Mouse (Mus musculus): ENCODE results near the gene Map3k11. TPM values are rescaled to one million over a fixed set of nuclear protein-coding genes. Genes with fewer than 3 reads are reported as not detected.

Gene Map3k11
- total RNA-seq, 2 experiments from 2014 or later = 8.3 to 10.9 TPM

DNA sequence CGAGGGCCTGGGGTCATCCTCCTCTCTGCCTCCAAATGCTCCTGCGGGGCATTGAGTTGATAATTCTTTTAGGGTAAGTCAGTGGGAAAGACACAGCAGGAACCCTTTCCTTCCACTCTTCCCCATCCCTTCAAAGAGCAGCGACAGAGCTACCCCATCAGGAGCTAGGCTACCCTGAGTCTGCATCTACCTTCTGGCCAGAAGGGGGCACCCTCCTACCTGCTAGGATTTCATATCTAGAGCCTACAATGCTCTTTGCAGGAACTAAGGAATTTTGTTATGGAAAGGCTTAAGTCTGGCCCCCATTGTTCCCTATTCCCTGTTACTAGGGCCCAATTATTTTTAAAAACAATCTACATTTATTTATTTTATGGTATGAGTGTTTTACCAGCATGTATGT, 22.7 kb downstream of the Map3k11 start:
- DNase-seq = no peak

DNA sequence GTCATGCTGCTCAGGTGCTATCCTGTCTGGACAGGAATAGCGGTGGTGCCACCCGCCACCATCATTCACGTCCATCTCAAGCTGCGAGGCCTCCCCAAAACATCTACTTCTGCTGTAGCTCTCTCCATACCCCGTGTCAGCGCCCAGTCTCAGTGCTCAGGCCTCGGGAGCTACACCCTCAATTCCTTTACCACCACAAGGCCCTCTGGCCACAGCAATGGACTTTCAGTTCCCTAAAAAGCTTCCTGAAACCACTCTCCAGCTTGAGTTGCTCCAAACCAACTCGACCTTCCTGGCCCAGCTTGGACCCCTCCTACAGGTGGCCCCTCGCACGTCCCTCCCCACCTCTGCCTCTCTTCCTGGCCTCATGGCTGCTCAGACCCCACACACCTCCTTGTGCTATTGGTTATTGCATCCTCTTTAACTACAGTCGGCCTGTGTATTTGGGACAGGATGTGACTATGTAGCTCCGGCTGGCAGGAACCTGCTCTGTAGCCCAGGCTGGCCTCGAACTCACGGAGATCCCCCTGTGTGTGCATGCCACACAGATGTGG, 23.4 kb downstream of the Map3k11 start:
- no peak for DNase-seq

DNA sequence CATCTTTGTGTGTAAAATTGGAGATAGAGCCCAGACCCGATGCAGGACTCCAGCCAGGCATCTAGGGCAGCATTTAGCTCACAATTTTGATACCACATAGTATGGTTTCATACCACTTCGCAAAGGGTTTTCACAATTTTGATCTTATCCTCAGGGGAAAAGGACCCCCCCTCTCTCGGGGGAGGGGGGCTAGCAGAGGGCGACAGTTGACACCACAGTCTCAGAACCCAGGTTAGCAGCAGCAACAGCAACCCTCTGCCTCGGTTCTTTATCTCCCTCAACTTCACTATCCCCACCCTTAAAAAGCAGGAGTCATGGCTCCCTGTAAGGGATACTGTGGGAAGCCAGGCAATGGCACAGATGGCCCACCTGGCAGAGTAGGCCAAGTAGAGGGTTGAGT, 24.7 kb downstream of the Map3k11 start:
- DNase-seq = no peak

DNA sequence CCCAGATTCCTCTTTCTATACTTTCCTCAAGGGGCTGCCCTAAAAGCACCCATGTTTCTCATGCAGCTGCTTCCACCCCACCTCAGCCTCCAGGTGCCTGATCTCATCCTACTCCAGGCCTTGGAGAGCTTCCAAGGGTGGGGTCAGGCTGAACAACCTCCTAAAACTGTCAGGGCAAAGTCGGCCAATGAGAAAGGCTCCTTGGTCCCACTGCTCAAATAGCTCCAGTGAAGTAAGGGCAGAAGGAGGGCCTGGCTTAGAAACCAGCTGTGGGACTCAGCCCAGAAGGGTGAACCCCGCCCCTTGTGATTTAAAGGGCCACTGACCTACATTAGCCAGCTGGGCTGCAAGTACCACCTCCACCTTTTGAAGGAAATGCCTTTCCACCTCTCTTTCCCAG, 25.2 kb downstream of the Map3k11 start:
- DNase-seq = peak; percentile 85

DNA sequence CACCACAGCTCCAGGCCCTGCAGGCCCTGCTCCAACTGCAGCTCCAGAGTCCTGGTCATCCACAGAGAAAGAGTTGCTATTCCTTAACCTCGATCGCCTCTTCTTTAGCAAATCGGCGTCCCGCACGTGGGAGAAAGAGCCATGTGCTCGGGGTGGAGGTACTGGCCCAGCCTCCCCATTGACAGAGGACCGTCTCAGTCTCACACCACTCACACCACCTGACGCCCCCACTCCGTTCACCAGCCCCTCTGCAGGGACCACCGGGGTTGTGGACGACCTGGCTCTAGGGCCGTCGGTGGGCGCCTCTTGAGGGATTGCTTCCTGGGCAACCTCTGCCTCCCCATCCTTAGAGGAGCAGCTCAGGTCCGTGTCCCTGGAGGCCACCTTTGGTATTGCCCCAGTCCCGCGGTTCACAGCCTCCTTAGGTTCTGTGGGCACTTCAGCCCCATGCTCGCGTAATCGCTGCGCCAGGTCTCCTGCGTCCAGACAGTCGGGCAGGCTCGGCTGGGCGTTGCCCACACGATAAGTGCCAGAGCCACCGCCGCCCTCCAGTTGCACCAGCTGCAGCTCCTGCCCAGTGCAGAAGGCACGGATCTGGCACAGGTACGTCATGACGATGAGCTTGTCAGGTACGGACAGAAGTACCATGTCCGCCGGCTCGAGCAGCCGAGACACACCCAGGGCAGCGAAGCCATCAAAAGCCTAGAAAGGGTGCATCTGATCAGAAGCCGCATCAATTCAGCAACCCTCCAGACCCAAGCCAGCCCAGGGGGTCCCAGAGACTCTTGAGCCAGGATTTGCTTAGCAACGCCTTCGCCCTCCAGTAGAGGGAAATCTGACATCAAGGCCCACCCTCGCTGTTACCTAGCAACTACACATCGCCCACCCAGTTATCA, 27.5 kb downstream of the Map3k11 start:
- DNase-seq = no peak

DNA sequence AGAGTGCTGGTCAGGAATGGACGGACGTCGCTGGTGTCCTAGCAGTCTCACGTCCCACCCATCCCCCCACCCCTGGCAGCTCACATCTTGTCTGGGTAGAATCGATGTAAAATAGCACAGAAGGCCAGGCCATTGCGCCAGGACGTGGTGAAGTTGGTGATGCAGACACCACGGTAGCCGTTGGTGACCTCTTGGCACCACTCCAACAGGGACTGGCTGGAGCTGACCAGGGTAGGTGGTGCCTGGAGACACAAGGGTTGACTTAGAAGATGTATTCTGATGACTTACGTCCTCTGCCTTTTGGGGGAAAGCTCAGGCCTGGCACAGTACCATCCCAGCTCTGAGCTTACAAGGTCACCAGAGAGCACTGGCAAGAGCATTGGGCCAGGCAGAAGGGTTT, 28.4 kb downstream of the Map3k11 start:
- no peak for DNase-seq

DNA sequence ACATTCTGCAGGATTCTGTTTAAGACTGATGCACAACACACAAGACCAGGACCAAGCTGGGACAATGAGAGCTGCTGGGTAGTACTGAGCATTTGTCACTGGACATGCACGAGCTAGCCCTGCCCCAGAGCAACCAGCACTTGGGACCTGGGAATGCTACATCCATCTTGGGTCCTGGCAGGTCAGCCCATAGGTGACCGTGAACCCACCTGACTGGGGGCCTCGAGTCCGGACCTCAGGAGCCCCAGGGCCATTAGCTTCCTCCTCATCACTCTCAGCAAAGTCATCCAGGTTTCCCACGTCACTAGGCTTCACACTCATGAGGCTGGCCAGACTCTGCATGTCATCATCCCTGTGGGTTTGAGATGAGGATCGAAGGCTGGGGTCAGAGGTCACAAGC, 32.7 kb downstream of the Map3k11 start:
- DNase-seq = no peak

DNA sequence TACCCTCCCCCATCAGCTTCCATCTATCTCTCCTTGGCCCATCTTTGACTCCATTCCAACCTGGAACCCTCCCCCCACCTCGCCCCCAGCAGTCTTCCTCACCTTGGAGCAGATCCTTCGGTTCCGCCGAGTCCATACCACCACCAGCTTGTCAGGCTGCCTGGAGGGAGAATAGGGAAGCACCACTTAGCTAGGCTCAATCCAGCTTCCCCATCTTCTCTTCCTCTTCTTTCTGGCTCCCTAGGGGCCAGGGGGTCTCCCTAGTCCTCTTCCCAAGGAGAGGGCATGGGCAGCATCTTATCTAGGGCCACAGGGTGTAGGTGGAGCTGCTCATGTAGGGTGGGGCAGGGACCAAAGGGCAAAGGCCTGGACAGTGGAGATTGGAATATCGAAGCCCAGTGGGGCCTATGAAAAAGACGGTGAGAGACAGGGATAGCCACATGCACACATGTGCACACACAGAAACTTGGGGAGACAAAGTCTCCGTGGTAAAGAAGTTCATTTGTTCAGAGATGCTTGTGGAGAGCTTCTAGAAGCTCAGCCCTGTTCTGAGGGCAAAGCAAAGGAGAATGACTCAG, 34.4 kb downstream of the Map3k11 start:
- DNase-seq = no peak

DNA sequence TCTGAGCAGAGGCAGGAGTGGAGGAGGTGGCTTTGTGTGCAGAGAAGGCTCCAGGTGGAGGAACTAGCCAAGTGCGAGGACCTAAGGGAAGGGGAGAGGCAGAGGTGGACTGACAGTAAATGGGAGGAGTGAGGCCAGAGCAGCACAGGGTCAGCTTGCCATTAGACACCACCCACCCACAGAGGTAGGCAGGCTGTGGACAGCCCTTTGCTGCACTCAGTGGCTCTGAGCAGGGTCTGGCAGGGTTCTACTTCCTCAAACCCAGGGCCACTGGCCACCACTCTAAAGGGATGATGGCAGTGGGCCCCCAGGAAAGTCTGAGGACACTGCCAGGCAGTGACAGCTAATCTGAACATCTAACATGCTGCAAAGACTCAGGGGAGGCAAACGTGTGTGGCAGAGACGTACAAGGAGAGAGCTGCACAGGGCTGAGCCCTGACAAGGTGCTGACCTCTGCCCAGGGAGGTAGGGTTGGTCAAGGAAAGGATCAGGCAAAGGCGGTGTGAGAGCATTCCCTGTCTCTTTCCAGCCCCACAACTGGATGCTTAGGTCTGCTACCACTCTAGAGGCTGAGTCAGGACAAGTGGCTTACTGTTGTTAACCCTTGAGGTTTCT, 35.5 kb downstream of the Map3k11 start:
- no peak for DNase-seq

DNA sequence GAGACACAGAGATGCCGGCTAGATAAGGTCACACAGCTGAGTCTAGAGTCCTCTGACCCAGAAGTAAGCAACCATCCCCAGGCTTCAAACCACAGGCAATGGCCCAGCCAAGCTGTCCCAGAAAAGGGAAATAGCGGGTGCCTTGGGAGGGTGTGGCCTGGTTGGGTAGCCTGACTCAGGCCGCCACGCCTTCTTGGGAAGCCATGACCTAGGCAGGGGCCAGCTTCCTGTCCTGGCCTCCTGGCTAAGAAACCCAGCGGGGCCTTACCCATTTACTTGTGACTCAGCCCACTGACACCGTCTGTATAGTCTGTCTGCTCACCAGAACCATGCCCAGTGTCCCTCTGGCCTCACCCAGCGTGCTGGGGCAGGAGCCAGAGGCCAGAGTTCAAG, 36.0 kb downstream of the Map3k11 start:
- peak; percentile 91 for DNase-seq

DNA sequence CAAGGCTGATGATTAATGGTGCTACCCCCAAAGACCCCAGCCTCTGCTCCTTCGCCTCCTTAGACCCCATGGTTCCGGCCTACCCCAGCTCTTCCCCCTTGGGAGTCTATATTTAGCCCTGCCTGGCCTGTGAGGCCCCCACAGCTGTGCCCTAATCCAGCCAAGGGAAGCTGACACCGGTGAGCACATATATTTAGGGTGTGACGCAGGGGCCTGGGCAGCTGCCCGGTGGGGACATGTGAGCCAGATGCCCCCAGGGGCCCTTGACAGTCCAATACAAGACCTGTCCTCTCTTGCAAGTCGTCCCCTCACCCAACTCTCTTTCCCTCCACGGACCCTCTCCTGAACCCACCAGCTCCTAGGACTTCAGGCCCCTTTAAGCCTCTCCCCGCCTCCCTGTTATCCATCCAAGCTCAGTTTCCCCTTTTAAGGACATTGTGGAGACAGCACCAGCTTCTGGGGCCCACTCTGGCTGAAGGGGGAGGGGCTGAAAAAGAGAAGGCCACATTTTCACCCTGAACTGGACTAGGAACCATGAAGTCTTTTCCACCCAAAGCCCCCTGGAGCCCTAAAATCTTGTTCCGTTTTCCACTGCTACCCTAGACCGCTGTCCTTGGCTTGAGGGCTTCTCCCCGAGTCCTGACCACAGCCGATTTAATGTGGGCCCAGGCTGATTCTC, 36.6 kb downstream of the Map3k11 start:
- DNase-seq = peak; percentile 89

DNA sequence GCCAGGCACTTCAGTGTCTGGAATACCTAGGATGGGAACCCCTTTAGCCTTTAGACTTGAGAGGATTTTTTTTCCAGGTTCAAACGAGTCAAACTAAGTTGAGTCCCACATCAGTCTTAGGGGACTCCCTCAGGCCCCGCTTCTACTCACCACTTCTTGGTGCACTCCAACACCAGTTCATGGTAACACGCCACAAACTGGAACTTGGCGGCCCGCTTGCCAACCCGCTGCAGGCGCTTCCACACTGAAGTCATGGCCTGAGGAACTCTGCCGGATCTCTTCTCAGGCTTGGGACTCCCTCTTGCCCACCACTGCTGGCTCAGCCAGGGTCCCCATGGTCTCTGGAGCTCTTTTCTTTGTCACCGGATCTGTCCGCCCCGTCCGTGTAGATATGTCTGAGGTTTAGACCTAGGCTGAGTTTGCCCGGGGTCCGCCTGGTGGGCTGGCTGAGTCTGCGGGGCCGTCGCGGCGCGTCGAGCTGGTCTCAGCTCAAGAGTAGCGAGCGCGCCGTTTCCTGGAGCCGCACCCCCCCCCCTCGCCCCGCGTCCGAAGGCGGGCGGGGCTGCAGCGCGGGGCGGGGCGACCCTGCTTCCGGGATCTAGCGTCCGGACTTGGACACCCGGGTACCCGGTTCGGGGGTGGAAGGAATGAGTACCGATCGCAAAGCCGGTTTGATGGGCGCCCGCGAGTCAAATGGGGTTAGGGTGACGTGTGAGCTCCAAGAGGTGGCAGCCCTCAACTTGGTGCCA, 37.4 kb downstream of the Map3k11 start, which contains the start of gene Ehbp1l1:
Ehbp1l1 (minus strand) TSS at position 551 of the 749 bp plus-strand sequence.
- peak; percentile 84 for DNase-seq

DNA sequence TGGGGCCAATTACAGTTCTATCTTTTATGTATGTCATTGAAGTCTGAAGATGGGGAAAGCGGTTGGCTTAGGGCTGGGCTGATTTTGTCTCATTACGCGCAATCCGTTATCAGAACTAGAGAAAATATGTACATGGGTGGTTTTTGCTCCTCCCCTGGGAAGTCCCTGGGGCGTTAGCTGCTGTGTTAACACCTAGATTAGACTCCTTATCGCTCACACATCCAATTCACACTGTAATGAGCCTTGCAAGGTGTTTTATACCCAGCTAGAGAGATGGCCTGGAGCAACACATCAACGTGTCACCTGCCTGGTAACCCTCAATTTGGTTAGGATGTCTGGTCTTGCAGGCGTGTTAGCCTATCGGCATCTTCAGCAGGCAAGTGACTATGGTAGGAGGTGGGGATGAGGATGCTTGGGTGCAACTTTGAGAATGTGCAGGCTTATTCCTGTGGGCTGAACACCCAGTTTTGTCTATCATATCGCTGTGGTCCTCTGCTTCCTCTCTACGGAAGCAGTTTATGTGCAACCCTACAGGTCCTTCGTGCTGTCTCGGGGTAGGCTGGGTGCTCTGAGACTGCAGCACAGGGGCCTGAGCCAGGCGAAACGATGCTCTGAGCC, 38.5 kb downstream of the Map3k11 start:
- no peak for DNase-seq

DNA sequence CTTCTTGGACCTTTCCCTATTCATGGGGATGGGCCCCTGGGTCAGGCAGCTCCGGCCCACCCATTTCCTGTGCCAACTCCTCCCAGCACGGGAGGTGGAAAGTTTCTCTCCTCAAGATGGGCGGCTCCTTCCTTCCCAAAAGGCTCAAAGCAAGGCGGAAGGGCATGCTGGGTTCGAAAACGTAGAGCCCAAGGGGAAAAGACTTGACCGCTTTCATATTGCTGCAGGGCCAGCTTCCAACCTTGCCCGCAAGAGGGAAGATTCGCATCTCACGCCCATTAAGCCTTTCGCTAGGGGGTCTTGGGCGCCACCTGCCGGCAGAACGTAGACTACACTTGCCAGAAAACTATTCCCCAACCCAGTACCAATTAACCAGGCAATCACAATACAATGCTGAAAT, 39.2 kb downstream of the Map3k11 start:
- DNase-seq = peak; percentile 83

DNA sequence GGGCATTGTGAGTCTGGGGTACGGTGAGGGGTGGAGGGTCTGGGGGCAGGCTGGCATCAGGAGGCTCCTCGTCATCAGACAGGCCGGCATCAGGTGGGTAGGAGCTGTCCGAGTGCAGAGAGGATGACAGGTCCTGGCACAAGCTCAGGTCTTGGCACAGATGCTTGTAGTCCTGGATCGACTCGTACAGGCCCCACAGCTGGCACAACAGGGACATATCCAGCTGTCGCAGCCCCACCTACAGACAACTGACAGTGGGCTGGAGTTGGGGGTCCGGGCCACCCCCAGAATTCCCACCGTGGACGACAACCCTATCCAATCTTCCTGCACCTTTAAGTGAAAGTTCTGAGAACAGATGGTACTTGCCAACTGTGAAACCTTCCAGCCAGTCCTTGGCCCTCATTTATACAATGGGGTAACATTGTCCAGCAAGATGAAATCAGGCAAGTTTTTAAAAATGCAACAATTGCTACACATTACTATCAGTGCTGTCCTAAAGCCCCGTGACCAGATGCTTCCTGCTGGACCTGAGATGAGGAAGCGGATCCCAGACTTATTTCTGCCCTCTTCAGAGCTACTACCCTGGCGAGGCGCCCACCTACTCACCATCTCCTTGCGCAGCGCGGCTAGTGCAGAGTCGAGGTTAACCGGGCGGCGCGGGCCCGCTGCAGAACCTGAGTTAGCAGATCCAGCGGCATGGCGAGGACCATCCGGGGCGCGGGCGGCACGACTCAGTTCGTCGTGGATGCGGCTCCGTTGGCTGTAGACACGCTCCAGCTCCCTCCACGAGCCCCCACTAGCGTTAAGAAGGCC, 40.3 kb downstream of the Map3k11 start:
- peak; percentile 62 for DNase-seq

DNA sequence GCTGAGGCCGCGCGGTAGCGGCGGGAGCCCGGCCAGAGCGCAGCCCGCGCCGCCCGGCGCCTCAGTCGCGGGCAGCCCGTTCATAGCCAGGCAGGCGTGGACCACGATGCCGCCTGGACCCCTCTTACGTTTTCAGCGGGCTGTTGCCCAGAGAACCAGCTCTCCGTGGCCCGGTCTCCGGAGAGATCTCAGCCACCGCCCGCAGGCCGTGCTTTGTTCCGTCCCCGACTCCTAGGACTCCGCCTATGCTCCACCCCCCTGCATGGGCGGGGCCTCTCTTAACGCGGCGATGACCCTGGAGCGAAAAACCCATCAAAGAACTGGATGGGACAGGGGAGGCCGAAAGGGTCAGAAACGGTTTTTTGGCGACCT, 40.9 kb downstream of the Map3k11 start, which contains the start of gene Fam89b:
Fam89b (minus strand) TSS at position 210 of the 372 bp plus-strand sequence.
- DNase-seq = peak; percentile 88

DNA sequence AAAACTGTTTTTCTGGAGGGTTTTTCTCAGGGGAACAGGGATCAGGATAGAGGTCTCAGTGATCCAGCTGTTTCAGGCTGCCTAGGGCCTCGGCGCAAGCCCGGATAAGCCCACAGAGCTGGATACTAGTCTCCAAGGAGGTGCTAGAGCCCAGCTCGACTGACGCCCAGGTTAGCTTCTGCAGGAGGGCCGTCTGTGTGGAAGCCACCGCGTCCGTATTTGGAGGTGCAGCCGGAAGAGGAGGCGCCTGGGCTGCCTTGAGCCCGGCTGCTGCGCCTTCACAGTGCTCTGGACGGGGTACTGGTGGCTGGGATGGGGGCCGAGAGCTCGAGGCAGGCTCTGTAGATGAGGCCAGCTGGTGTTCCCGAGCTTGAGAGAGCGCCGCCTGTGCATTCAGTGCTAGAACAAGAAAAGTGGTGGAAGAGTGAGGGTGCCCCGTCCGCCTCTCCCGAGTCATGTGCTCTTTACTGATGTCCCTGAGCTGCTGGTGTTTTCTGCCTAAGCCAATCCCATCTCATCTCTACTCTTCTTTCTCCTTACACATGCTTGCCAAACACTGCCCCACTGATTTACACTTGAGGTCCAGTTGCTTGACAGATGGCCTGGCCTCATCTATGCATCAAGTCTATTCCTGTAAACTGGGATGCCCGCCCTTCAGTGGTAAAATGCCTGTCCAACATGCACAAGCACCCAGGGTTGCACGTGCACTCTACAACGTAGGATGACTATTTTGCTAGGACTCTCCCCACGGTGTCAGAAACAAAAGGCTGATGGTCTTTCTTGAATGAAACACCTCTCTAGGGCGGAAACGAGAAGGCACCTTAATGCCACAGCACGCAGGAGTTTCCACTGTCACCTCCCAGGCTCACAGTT, 42.0 kb downstream of the Map3k11 start:
- DNase-seq = no peak

DNA sequence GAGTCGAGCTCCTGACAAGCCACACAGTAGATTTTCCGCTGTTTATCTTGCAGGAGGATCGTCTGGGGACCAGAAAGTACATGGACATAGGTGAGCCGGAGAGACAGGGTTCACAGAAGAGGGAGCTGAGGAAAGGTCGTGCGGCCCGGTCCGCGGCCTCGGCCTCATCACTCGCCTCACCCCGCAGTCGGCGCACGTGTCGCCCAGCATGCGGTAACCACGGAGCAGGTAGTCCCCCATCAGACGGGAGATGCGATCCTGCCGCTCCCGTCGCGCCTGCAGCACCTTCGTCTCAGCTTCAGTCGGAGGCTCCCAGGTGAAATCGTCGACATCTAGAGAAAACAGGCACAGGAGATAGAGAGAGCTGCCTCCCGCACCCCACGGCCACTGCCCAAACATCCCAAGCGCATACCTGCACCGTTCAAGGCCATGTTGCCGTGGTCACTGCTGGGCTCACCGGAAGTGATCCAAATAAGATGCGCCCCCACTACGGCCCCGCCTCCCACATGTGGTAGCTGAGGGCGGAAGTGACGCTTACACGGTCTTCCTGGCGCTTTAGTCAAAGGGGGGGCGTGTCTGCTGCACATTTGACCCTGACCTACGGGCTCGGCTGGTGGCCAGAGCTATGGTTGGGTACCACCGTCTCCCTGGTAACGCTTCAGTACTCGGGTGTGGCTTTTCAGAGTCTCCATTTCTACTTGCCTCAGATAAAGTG, 42.9 kb downstream of the Map3k11 start:
- DNase-seq = peak; percentile 87

Measured in gastrocnemius, postnatal 25 days (tissue).